Mouse (Mus musculus) lung, postnatal 0 days (tissue): ENCODE measurements around the gene Hspb3. TPM values are rescaled to one million over a fixed set of nuclear protein-coding genes. Genes with fewer than 3 reads are reported as not detected.

Experiments
- ATAC-seq: fragments of 200-750 bp; cut with Nextera tagmentation; 2 replicates; pipeline ENCODE4 v1.8.0; 2017; ENCODE audit warnings: moderate library complexity
- DNase-seq: peaks from one replicate; pipeline ENCODE4 v3.0.0-alpha.2; 2016; ENCODE audit warnings: low spot score
- H3K27ac ChIP-seq: fragments of 300-500 bp; sonication (generic); 2 replicates; pipeline ENCODE4 v1.5.1; 2014; ENCODE audit warnings: antibody characterized with exemption, mild to moderate bottlenecking, low read length, mixed read lengths
- H3K27me3 ChIP-seq: fragments of 300-500 bp; sonication (generic); replicated peaks from 2 replicates; pipeline ENCODE4 v1.6.1; 2014; ENCODE audit warnings: low read length, mixed read lengths; ENCODE audit not compliant: insufficient read depth
- H3K36me3 ChIP-seq: fragments of 300-500 bp; sonication (generic); 2 replicates; pipeline ENCODE4 v1.6.1; 2014; ENCODE audit warnings: low read length, mixed read lengths; ENCODE audit not compliant: insufficient read depth
- H3K4me1 ChIP-seq: fragments of 300-500 bp; sonication (generic); 2 replicates; pipeline ENCODE4 v1.6.1; 2014; ENCODE audit warnings: antibody characterized with exemption, low read depth, low read length, mixed read lengths; ENCODE audit not compliant: insufficient read depth
- H3K4me2 ChIP-seq: fragments of 300-500 bp; sonication (generic); replicated peaks from 2 replicates; pipeline ENCODE4 v1.6.1; 2014; ENCODE audit warnings: low read depth, mild to moderate bottlenecking, low read length, moderate library complexity, mixed read lengths
- H3K4me3 ChIP-seq: fragments of 300-500 bp; sonication (generic); 2 replicates; pipeline ENCODE4 v1.5.1; 2014; ENCODE audit warnings: low read depth, low read length
- H3K9ac ChIP-seq: fragments of 300-500 bp; sonication (generic); replicated peaks from 2 replicates; pipeline ENCODE4 v1.6.1; 2014; ENCODE audit warnings: low read depth, mild to moderate bottlenecking
- H3K9me3 ChIP-seq: fragments of 300-500 bp; sonication (generic); 2 replicates; pipeline ENCODE4 v1.6.1; 2016; ENCODE audit warnings: low read length, mixed read lengths
- CTCF ChIP-seq: IDR thresholded peaks from 2 replicates; pipeline ENCODE4 v1.5.1; 2016; ENCODE audit warnings: antibody characterized with exemption, mild to moderate bottlenecking
- EP300 ChIP-seq: IDR thresholded peaks from 2 replicates; pipeline ENCODE4 v1.6.1; 2016; ENCODE audit warnings: antibody characterized with exemption, mild to moderate bottlenecking, control low read depth
- WGBS: fragments of 180-500 bp; shearing (Covaris S2); extraction: QIAGEN DNeasy Blood & Tissue Kit; methylation state at CpG from one replicate; pipeline ENCODE4 v1.1.7; 2014; 5-methylcytosine and 5-hydroxymethylcytosine counted together
- polyA plus RNA-seq: library from polyadenylated mRNA; unstranded; fragments of >200 nt; fragmentation: Nextera tagmentation; extraction: Ambion mirVana; gene quantifications from 2 replicates; pipeline ENCODE4 v1.2.1, GENCODE M21; 2015

Hspb3 gene
- polyA plus RNA-seq, 1 experiment from 2014 or later = 0.62 TPM

DNA sequence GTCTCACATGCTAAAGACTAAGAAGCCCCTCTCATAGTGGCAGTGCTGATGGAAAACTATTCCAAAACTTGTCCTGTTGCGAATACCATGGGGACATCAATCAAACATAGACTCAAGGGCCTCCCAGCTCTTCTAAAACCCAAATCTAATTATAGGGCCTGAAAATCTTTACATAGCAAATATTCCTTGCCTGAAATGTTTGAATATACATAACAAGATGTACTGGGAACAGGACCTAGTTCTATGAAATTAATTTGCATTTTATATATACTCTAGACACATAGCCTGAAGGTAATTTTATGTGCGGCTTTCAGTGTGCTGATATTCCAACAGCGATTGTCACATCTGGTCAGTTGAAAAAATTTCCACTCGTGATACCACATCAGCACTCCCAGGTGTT is 8.0 kb downstream of the Hspb3 start:
- no peak for DNase-seq
- no peak for TF ChIP-seq EP300
- no peak for TF ChIP-seq CTCF
- Histone ChIP-seq H3K4me3 (no peak overlapping the region), H3K9me3 (no peaks in the 10 kb centered on the region), H3K27me3 (no peaks in the 10 kb centered on the region), H3K4me2 (no peak overlapping the region), H3K9ac (no peak overlapping the region), H3K27ac (no peak overlapping the region), H3K36me3 (no peaks in the 10 kb centered on the region), H3K4me1 (no peaks in the 10 kb centered on the region)
- ATAC-seq = no peak
- 93% methylated on average over 4 of the region's 4 CpGs for WGBS

DNA sequence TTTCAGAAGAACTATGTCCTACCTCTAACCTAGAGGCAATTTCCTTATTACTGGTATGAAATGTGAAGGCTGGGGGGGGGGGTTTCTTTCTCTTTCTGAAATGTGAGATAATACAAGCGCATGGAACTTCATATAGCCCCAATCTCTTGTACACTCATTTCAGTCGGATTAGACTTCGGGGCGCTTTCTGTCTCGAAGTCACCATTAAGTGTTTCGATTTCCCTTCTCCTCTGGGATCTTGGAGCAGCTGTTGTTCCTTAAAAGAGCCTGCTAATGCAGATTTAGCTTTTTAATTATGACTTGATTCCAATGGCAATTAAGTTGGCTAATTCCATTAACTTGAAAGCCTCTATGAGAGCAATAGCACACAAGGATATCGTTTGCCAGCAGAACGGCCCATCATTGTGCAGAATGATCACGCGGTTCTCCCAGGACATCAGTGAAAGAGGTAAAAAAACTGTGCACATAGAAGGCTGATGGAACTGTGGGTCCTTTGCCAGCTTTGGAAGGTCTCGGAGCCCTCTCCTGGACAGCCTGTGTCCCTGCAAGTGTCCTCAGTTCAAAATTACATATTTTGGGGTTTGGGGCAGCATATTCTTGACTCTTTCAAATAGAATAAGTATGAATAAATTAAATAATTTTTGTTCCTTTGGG is 22.4 kb downstream of the Hspb3 start:
- 78% methylated on average over 11 of the region's 11 CpGs for WGBS
- Histone ChIP-seq H3K27ac (no peak overlapping the region), H3K27me3 (no peaks in the 10 kb centered on the region), H3K4me3 (no peak overlapping the region), H3K9ac (no peak overlapping the region), H3K4me2 (no peak overlapping the region), H3K4me1 (no peaks in the 10 kb centered on the region), H3K36me3 (no peaks in the 10 kb centered on the region), H3K9me3 (no peaks in the 10 kb centered on the region)
- TF ChIP-seq EP300 (no peak), CTCF (peak; percentile 57)
- DNase-seq (no peak), ATAC-seq (no peak)

DNA sequence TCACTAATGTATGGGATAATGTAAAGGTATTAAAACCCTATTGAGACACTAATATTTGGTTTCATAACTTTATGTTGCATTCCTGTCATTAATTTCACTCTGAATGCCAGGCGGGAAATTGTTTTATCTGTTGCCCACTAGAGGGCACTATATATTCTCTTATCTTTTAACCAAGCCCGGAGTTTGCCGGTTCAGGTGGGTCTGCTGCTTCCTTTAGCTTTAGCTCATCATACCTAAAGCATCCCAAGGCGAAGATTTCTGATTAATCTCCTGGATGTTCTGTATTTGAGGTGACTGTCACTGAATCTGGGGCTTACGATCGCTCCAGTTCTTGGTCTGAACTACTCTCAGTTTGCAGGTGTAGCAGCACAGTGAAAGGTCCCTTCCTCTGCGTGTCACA is 24.6 kb downstream of the Hspb3 start:
- TF ChIP-seq EP300 (no peak), CTCF (peak; percentile 57)
- no peaks in the 10 kb centered on the region for H3K36me3 ChIP-seq
- 24% methylated on average over 7 of the region's 7 CpGs for WGBS
- H3K9ac ChIP-seq = no peak overlapping the region
- no peaks in the 10 kb centered on the region for H3K9me3 ChIP-seq
- H3K4me3 ChIP-seq = no peak overlapping the region
- ATAC-seq (no peak), DNase-seq (peak; percentile 65)
- no peak overlapping the region for H3K4me2 ChIP-seq
- no peaks in the 10 kb centered on the region for H3K4me1 ChIP-seq
- H3K27ac ChIP-seq = no peak overlapping the region
- no peaks in the 10 kb centered on the region for H3K27me3 ChIP-seq

DNA sequence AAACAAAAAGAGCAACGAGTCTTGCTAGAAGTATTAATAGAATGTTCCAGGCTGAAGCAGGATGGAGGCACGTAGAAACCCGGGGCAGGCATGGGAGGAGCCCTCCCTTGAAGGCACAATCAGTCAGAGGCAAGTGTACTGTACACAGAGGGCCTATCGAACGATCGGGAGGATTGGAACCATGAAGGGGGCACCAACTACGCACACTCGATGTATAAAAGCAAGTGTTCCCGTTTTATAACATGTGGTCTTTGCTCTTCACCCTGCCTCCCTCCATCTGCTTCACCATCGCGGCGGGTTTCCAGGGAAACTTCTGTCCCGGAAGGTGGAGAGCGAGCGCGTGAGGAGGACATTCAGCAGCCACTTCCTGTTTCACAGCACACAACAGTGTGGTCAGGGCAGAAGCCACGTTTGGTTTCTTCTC is 27.7 kb downstream of the Hspb3 start:
- H3K4me2 ChIP-seq = peak overlapping the region; percentile 21; the same call in 1 of the 2 replicates
- ATAC-seq (peak; percentile 50), DNase-seq (peak; percentile 32)
- no peak for TF ChIP-seq EP300
- no peak for TF ChIP-seq CTCF
- no peaks in the 10 kb centered on the region for H3K36me3 ChIP-seq
- no peaks in the 10 kb centered on the region for H3K4me1 ChIP-seq
- no peak overlapping the region for H3K9ac ChIP-seq
- H3K9me3 ChIP-seq = no peaks in the 10 kb centered on the region
- H3K27me3 ChIP-seq = no peaks in the 10 kb centered on the region
- H3K27ac ChIP-seq = no peak overlapping the region
- H3K4me3 ChIP-seq = no peak overlapping the region
- whole genome bisulfite sequencing = 41% methylated on average over 17 of the region's 17 CpGs

DNA sequence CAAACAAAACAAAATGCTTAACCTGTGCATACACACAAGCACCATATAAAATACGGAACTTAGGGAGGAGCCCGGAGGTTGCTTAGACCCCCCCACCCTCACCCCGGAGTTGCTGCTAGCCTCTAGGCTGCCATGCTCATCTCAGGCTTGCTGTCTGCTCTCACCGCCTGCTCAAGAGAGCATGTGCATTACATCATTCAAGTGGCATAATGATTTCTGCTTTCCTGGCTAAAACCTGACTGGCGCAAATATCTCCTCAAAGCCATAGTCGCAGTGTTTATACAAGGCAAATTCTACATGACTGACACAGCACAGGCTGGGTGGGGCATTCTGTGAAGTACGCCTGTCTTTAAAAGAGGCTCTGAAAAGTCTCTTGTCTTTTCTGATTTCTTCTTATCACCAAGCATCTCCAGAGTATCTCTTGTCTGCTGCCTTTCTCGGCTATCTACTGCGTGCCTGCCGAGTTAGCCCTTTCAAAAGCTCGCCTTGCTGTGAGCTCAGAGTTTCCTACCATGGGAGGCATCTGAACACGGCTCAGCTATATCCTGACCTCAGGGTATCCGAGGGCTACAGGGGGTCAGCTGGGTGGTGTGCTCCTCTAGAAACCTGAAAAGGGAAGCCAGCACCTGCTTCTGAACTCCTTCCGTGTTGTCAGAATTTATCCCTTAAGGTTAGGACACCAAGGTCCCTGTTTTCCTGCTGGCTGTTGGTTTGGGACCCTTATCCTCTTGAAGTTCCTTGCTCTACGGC is 28.6 kb downstream of the Hspb3 start:
- Histone ChIP-seq H3K9me3 (no peaks in the 10 kb centered on the region), H3K27me3 (no peaks in the 10 kb centered on the region), H3K4me3 (no peak overlapping the region), H3K4me2 (no peak overlapping the region), H3K9ac (no peak overlapping the region), H3K27ac (no peak overlapping the region), H3K4me1 (no peaks in the 10 kb centered on the region), H3K36me3 (no peaks in the 10 kb centered on the region)
- no peak for TF ChIP-seq CTCF
- TF ChIP-seq EP300 = no peak
- 48% methylated on average over 15 of the region's 15 CpGs for WGBS
- peak; percentile 8 for DNase-seq
- peak; percentile 48 for ATAC-seq

DNA sequence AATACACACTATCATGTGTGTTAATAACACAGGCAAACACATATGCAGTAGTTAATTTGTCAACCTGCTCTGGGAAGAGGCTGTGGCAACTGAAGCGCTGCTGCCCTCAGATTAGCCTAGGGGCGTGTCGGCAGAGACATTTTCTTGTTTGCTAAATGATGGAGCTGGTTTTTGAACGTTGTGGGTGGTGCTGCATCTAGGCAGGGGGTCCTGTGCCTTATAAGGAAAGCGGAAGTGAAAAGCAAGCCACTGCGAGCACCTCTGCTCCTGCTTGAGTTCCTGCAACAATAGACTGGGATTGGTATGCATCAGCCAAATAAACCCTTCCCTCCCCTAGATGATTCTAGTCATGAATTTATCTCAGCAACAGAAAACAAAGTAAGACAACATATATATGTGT is 31.0 kb downstream of the Hspb3 start:
- TF ChIP-seq CTCF (no peak), EP300 (no peak)
- 55% methylated on average over 6 of the region's 6 CpGs for WGBS
- Histone ChIP-seq H3K27ac (no peak overlapping the region), H3K4me3 (no peak overlapping the region), H3K9me3 (no peaks in the 10 kb centered on the region), H3K4me1 (no peaks in the 10 kb centered on the region), H3K4me2 (no peak overlapping the region), H3K27me3 (no peaks in the 10 kb centered on the region), H3K36me3 (no peaks in the 10 kb centered on the region), H3K9ac (no peak overlapping the region)
- DNase-seq = no peak
- no peak for ATAC-seq
